Mouse (Mus musculus) adrenal gland, adult 2 months (tissue): ENCODE results near the gene Clec12b. TPM values are rescaled to one million over a fixed set of nuclear protein-coding genes. Genes with fewer than 3 reads are reported as not detected.

Experiments
- DNase-seq: peaks from one replicate; pipeline ENCODE4 v3.0.0; 2021
- long read RNA-seq: library from polyadenylated mRNA; stranded (forward); transcript quantifications from one replicate; pipeline ENCODE4 v2.0.0, GENCODE M21; 2021
- polyA plus RNA-seq: library from polyadenylated mRNA; depleted of rRNA; stranded (reverse); fragments of >200 nt; gene quantifications from 2 replicates; pipeline ENCODE4 v1.2.3, GENCODE M21; 2012; rRNA removed
- total RNA-seq, 2 experiments: library from RNA; stranded (reverse); gene quantifications; 2 replicates each; pipeline ENCODE4 v1.2.3; 2021

The Clec12b gene
- total RNA-seq (under 1 TPM in 1 of 2 experiments, not detected in 1; 0.20 TPM), polyA plus RNA-seq (not detected in 2 replicates)
- long read RNA-seq: 0 reads

DNA sequence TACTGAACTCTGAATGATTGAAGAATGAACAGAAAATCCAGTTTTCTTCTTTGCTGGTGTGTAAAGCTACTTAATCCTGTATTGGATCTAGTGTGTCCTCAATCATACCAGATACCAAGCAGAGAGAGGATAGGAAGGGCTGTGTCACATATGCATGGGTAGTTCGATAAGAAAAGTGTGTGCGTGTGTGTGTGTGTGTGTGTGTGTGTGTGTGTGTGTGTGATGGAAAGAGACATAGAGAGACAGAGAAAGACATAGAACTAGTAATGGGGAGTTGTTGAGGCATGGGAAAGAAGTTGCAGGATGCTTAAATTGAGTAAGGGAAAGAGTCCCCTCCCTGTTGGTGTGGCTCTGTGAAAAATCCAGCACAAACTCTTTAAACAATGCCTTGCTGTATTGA, at the start of gene Clec12b:
Gene Clec12b (minus strand): TSS at position 101 of the 400 bp plus-strand sequence.
- no peak for DNase-seq

DNA sequence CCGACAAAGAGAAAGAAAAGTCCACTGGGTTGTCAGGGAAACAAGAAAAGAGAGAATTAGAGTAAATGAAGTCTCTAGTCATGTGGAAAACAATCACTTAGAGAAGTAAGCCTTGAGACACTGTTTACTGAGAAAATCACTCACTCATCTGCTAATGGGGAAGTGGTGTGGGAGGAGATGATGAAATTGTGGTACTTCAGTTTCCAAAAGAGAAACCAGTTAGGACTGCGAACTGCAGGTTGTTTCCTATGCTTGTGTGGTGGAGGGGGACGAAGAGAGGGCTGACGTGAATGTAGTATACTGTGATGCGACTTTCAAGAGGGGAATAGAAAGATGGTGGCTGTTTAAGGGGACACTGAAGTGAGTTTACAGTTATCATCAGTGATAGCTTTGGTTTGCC, 48.6 kb upstream of the Clec12b start:
- DNase-seq: no peak

DNA sequence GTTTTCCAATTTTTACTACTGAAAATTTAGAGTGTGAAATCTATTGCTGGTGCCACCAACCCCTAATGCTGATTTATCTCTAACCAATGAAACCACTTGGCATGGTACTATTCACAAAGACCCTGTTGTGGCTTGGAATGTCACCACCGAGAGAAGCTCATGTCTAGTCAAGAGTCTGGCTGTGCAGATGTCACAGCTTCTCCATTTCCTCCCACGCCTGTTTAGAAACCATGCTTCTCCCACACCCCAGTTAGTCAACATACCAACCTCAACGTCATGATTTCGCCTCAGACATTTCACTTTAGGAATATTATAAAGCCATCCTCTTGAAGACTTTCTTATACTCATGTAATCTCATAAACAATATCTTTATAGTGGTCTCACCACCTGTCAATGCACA, 41.6 kb upstream of the Clec12b start:
- DNase-seq: no peak

DNA sequence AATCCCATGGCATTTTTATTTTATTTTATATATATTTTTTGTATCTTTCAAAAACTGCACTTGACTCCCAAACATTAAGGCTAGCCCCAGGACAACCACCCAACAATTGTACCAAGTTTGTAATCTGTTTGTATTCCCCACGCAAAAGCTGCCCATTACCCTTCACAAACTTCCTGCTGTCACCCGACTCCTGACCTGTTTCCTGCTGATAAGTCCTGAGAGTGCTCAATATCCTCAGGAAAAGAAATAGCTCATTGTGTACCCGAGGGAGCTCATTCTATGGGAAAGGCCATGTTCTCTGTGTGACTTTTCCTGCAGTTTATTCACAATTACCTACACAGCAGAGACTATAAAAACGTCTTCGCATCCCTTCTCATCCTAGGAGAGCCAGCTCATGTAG, 40.1 kb upstream of the Clec12b start:
- peak; percentile 42 for DNase-seq

DNA sequence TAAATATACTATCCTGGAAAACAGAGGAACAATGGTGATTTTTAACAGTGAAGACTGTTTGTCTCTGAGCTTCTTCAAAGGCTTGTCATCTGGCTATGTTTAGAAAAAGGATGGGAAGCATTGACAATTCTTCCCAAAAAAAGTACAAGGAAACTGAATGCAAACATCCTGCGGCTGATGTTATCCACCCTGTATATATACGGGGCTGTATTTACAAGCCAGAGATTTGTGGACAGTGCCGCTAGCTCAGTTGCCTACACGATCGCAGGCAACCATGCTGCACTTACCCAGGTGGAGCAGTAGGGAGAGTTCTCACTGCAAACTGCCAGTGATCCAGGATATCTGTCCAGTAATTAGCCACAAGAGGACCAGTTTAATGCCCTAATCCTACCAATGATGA, 39.5 kb upstream of the Clec12b start:
- no peak for DNase-seq

DNA sequence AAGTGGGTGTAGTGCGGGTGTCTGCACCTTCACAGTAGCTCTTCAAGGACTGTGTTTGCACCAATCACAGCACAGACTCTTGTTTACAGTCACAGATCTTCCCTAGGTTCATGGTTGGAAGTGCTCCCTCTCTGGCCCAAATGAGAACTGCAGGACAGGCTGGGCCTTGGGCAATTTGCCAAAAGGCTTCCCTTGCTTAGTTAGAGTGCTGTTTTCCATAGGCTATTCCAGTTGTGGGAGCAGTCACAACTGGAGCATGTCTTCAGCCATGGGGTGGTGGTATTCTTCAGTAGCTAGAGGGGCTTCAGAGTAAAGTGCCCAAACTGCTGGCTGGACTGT, 38.0 kb upstream of the Clec12b start:
- peak; percentile 83 for DNase-seq

DNA sequence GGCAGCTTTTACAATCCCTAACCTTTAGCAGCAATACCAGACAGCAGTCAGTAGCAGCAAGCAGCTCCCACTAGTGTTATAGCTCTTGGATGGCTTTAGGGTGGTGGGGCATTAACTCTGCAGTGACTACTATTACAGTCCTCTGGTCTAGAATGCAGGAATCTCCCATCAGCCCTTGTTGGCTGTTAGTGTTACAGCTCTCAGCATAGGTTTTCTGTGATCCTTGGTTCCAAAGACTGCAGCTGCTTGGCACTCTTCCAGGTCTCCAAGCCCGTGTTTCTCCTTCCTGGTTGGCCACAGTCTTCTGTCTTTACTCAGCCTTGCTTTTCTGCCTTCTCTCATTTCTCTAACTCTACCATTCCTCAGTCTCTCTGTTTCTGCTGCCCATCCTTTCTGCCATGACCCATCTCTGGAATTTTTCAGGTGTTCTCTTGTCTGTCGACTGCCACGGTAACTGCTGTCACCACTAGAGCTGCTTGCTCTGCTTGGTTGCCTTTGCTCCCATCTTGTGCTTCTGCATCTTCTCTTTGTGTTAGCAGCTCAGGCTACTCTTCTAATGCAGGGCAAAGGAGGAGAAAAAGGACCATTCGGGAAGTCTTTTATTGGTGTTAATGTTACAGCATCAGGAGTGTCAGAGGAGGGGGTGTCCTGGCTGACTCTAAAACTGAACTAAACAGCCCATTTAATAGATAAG, 37.5 kb upstream of the Clec12b start:
- peak; percentile 20 for DNase-seq

DNA sequence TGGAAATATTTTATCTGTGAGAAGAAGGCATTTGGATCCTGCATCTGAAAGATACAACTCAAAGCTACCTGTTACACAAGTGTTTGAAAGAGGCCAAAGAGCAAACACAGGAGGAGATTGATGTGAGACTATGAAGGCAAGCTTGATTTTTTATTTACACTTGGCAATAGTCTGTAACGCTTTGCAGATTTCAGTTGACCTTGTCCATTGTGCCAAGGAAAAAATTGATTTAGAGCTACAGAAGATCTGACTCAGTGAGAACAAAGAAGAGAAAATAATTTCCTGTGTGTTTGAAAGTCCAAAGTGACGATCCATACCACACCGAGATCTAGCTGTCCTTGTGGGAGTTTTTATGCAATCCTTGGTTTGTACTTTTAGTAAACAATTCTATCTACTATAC, 36.6 kb upstream of the Clec12b start:
- DNase-seq: peak; percentile 23

DNA sequence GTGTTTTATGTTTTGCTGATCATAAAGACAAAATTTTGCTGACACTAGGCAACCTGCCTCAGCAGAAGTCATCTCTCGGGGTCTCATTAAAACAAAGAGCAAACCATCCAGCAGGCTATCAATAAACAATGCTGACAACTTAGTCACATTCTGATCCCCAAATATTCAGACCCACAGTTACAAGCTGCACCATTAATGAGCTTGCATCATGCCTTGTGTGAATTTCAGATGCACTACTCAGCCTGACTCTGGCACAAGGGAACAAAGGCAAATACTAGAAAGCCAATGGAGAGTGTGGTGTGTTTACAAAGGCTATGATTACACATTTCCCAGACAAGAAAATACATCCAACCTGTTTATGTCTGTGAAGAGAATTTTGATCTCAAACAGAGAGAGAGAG, 28.5 kb upstream of the Clec12b start:
- DNase-seq: no peak

DNA sequence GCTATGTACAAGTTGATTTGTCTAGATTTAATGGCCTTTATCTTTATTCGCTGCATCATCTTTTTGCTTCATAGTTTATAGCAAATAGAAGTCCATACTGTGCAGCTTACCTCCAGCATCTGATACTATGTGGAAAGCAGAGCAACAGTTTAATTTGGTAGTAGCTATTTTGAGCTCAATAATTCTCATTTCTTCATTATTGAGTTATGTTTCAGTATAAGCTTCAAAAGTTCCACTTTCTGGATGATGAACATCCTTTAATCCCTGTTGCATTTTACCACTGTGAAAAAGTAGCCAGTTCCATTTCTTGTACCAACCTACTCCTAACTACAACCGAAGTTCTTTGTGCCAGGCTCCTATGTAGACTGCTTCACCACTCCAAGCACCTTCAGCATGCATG, 22.9 kb upstream of the Clec12b start, which contains the start of gene Clec9a:
Gene Clec9a (plus strand): TSS at position 301 of the 400 bp plus-strand sequence.
- DNase-seq: no peak

DNA sequence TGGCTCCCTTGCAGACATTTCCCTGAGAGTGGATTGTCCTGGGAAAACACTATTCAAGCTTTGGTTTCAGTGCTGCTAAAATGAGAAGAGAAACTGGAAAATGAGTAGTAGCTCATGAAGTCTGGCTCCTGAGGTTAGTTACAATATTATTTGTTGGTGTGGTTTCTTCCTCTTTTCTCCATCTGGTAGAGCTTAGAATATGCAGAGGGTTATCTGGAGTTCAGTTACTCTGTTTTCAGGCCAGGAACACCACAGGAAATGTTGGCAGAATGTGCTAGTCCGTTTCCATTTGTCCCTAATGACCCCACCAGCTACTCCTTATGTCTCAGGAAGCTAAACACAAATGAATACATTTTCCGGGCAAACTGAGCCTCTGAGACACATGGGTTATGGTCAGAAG, 21.6 kb upstream of the Clec12b start:
- no peak for DNase-seq

DNA sequence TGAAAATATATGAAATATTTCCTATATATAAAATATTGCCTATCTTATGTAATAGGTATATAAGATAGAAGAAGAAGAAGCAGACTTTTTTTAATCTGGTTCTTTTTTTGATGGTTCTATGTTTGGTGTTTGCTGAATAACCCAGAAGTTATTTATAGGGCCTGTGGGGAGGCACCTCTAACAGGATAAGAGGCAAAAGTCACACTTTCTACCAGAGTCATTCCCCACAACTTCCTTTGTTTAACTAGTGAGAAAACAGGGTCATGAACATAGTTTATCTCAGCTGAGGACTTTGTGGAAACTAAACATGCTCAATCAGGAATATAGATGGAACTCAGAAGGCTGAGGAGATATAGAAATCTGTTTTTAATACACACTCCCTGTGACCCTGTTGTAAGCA, 20.3 kb upstream of the Clec12b start:
- no peak for DNase-seq

DNA sequence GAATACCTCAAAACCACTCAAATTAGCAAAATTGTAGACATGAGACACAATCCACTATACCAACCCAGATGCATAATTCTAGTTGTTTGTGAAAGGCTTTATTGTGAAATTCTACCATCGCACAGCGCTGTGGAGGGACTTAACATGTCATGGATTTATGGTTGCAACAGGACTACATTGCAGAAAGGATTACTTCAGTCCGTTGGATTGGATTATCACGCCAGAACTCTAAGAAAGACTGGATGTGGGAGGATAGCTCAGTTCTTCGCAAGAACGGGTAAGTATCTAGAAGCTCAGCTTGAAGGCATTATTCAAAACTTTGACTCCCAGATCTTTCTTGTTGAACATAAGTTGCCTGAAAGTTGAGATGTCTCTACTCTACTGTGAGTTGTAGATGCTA, 17.7 kb upstream of the Clec12b start:
- DNase-seq: no peak

DNA sequence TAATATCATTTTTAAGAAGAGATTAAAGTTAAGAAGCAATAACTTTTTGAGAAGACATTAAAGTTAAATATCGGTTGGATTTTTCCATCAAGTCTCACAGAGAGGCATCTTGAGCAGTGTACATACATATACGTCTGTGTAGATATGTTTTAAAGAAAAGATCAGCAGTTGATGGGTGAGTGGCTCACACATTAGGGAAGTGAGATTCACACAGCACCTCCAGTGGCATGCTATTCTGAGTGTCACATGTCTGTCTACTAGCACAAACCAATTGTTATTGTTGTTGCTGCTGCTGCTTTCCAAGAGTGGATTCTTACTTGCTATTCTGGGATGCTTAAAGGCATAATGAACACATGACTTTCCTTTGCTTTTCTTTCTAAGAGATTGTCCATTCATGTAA, 16.7 kb upstream of the Clec12b start:
- no peak for DNase-seq

DNA sequence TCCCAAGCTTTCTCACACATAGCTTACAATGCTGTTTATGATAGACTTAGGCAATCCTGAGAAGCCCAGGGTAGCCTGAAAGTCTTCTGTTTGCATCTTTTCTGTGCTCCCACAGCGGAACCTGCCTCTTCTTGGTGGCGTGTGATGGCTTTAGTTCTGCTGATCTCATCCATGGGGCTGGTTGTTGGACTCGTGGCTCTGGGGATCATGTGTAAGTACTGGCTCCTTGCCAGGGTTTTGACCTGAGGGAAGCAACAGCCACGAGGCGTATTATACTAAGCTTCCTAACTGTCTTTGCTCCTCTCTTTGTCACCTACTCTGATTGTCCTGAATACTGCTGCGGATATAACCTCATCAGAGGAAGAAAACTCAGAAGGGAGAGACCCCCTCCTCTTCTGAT, 14.3 kb upstream of the Clec12b start:
- peak; percentile 29 for DNase-seq

DNA sequence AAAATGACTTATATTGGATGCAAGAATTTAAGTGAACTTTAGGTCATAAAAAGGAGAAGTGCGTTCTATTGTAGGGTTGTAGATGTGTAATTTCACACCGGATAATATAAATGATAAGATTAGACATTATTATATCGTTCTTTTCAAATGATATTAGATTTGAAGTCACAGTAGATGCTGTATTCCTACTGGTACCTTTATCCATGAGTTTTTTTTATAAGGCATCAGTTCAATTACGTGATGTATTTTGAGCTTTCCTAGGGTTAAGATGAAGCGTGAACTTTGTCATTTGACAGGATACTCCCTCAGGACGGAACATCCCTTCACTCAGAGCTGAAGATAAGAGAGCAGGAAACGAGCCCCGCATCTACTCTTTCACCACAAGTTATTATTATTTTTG, 11.3 kb upstream of the Clec12b start, which contains the start of gene Clec1b:
Gene Clec1b (plus strand): TSS at position 301 of the 400 bp plus-strand sequence.
- DNase-seq: no peak

DNA sequence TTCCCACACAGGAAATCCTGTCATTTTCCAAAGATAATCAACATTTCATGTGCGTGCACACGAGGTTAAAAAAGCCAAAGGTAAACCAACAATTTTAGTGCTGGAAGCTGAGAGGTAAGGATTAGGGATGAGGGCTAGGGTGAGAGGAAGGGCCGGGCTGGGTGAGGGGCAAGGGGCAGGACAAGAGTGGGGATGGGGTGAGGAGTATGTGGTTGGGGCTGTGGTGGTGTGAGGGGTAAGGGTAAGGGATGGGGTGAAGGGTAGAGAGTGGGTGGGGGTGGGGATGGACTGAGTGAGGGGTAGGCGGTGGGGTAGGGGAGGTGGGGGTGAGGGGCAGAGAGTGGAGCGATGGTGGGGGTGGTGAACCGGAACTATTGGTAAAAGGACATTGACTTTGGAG, 8.1 kb upstream of the Clec12b start:
- no peak for DNase-seq

DNA sequence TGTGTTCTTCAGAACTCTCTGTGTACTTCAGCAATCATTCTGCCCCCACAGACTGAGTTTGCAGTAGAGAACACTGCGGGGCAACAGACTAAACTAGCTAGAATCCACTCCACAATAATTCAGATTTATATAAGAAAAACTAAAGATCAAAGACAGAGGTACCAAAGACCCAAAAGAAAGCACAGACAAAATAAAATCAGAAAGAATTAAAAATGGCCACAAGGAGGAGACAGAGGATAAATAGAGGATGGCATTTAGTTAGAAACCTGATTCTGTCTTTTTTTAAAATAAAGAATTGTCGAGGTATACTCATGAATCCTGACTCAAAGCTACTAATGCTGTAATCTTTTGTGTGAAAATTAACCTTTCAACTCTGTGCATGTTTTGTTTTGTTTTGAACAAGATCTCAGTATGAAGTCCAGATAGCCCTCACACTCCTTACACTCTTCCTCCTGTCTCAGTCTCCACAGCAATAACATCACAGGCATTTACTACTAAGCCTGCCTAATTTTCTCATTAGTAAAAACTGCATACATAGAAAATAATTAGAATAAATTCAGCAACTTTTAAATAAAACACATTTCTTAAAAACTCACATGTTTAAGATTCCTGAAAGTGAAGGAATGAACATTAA, 7.5 kb upstream of the Clec12b start:
- DNase-seq: no peak

DNA sequence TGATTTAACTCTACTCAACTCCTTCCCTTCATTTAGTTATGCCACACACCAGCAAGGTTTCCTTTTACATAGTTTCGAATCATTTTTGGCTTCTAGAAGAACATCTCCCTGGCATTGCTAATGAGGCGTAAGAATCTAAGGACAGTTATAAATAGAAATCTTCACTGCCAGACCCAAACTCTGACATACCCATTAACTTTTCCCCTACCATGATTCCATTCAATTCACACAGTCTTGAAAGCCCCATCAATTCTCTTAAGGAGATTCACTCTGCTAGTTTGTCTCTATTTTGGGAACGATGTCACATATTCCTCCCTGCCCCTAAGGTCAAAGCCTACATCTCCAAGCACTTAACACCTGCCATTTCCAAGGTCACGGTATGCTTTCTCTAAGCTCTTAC, 674 bp downstream of the Clec12b start:
- DNase-seq: no peak

DNA sequence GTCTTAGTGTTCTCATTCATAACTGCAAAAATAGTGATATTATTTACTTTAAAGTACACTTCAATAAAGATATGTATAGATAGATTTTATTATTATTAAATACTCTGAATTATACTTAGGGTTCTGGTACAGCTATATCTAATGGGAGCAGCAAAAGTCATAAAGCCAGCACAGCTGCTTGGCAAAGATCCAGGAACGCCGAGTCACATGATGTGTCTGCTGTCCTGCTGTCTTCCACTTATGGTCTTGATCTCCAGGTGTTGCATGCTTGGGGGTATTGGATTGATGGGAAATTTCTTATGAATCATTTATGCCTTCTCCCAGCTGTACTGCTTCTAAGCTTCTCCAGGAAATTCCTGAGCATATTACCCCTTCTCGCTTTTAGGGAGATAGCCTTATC, 2.2 kb downstream of the Clec12b start:
- DNase-seq: no peak

DNA sequence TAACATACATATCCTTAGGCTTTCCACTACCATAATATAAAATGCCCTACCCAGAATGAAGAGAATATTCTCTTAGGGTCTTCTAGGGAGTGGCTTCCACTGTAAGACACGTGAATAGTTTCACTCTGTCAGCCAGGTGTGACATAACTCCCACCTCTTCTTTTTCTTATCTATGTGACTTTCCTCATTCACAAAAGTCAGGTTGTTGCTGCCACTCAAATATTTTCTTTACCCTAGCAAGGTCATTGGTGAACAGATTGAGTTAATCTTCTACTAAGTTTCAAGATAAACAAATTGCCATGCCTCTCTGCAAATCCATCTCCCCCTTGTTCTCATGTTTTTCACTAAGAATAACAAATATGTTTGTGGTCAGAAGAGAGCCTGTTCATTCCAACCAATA, 3.9 kb downstream of the Clec12b start:
- DNase-seq: no peak

DNA sequence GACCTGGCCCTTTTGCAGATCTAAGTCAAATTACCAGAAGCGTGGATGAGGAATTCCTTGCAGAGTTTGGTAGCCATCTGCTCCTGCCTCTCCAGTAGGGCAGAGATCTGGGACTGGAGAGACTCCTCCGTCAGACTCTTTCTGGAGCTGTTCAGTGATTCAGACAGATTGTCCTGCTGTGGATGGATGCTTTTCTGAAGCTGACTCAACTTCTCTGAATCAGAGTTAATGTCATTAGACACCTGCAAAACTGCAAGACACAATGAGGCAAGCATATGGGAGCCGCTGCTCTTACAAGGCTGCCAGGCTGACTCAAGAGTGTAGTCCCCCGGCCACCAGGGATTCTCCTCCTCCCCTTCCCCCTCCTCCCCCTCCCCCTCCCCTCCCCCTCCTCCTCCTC, 5.2 kb downstream of the Clec12b start:
- DNase-seq: no peak

DNA sequence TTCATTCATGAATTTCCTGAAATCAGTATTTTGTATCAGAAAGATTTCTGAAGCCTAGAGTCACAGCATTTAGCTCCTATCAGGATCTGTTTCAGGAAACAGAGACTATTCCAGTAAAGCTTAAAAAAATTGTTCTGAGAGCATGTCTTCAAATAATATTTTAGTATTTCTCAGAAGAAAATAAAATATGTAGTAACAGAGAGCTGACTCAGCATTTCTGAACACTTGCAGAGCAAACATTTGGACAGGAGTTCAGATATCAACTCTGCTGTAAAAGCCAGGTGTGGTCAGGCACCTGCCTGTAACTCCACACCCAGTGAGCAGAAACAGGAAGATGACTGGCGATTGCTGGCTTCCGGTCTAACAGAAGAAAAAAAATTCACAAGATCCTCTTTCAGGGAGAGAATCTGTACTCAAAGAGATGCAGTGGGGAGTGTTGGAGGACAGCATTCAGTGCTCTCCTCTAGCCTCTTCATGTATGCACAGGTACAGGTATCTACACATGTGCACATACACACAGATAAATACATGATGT, 10.7 kb downstream of the Clec12b start:
- DNase-seq: no peak
